ENCODE assay signal across 16 mouse cellular contexts in genomic region chr8:120356067-120356466, GRCm38 (mm10).
DNase-seq lines count a peak whose midpoint lies in the region; ATAC-seq lines count a peak whose summit lies in the region.
"Had no signal": no experiment of that assay in that cellular context is flagged by ENCODE, and none has a peak within 500 bp of the region (broad histone marks: within the 10 kb centered on the region; RNA-seq: fewer than 3 reads in every experiment).

No protein-coding gene starts in this region.

- H3K27ac ChIP-seq in hindbrain, embryonic 11.5 days (ENCODE audit: low read depth, low read length): peak overlapping the region; percentile 67
- no peak overlapping the region for H3K27ac ChIP-seq in hindbrain, embryonic 14.5 days
- H3K27ac ChIP-seq in midbrain, embryonic 11.5 days (ENCODE audit: low read depth, low read length): no peak overlapping the region
- no peak overlapping the region for H3K27ac ChIP-seq in midbrain, embryonic 16.5 days (ENCODE audit: low read length)
- H3K27ac ChIP-seq in hindbrain, embryonic 13.5 days: peak overlapping the region; percentile 76
- H3K27ac ChIP-seq in midbrain, embryonic 13.5 days: peak overlapping the region; percentile 59
- H3K27ac ChIP-seq: forebrain, embryonic 13.5 days; lung, embryonic 15.5 days had no signal

- peaks cover 22% of the 10 kb centered on the region for H3K4me1 ChIP-seq in hindbrain, embryonic 11.5 days (replicated peaks; ENCODE audit: control insufficient read depth, insufficient read depth, low read length)
- peaks cover 26% of the 10 kb centered on the region for H3K4me1 ChIP-seq in hindbrain, embryonic 14.5 days (replicated peaks; ENCODE audit: control insufficient read depth, insufficient read depth, low read length)
- H3K4me1 ChIP-seq in midbrain, embryonic 11.5 days (ENCODE audit: control insufficient read depth, insufficient read depth, low read length): peaks cover 43% of the 10 kb centered on the region
- H3K4me1 ChIP-seq in midbrain, embryonic 16.5 days (ENCODE audit: control insufficient read depth, insufficient read depth, low read length): peaks cover 15% of the 10 kb centered on the region
- H3K4me1 ChIP-seq in hindbrain, embryonic 13.5 days (replicated peaks): peaks cover 91% of the 10 kb centered on the region
- peaks cover 77% of the 10 kb centered on the region for H3K4me1 ChIP-seq in midbrain, embryonic 13.5 days (replicated peaks)

- no peaks in the 10 kb centered on the region for H3K36me3 ChIP-seq in hindbrain, embryonic 11.5 days (ENCODE audit: control insufficient read depth, insufficient read depth, low read length)
- no peaks in the 10 kb centered on the region for H3K36me3 ChIP-seq in hindbrain, embryonic 14.5 days (replicated peaks; ENCODE audit: control insufficient read depth, insufficient read depth)
- H3K36me3 ChIP-seq in midbrain, embryonic 11.5 days (ENCODE audit: control insufficient read depth, insufficient read depth, low read length): no peaks in the 10 kb centered on the region
- H3K36me3 ChIP-seq in midbrain, embryonic 16.5 days (ENCODE audit: control insufficient read depth, insufficient read depth, low read length): no peaks in the 10 kb centered on the region
- H3K36me3 ChIP-seq in hindbrain, embryonic 13.5 days: no peaks in the 10 kb centered on the region
- H3K36me3 ChIP-seq in midbrain, embryonic 13.5 days: no peaks in the 10 kb centered on the region
- H3K36me3 ChIP-seq: G1E; lung, embryonic 15.5 days had no signal

- no peaks in the 10 kb centered on the region for H3K27me3 ChIP-seq in hindbrain, embryonic 11.5 days (ENCODE audit: control insufficient read depth, insufficient read depth, low read length)
- H3K27me3 ChIP-seq in hindbrain, embryonic 14.5 days (ENCODE audit: control insufficient read depth, insufficient read depth, low read length): no peaks in the 10 kb centered on the region
- no peaks in the 10 kb centered on the region for H3K27me3 ChIP-seq in midbrain, embryonic 11.5 days (ENCODE audit: control insufficient read depth, insufficient read depth, low read length)
- H3K27me3 ChIP-seq in midbrain, embryonic 16.5 days (ENCODE audit: control insufficient read depth, insufficient read depth, low read depth, low read length): no peaks in the 10 kb centered on the region
- 0 out of 2 replicates have a peak, but pooled peaks cover 4% of the 10 kb centered on the region for H3K27me3 ChIP-seq in hindbrain, embryonic 13.5 days
- H3K27me3 ChIP-seq in midbrain, embryonic 13.5 days: peaks cover 8% of the 10 kb centered on the region; the same call in 1 of the 2 replicates
- H3K27me3 ChIP-seq: lung, embryonic 15.5 days had no signal

- no peaks in the 10 kb centered on the region for H3K9me3 ChIP-seq in hindbrain, embryonic 11.5 days (ENCODE audit: control insufficient read depth, low read length)
- no peaks in the 10 kb centered on the region for H3K9me3 ChIP-seq in hindbrain, embryonic 14.5 days (ENCODE audit: control insufficient read depth, low read length)
- H3K9me3 ChIP-seq in midbrain, embryonic 11.5 days (ENCODE audit: control insufficient read depth, low read length): no peaks in the 10 kb centered on the region
- no peaks in the 10 kb centered on the region for H3K9me3 ChIP-seq in midbrain, embryonic 16.5 days (replicated peaks; ENCODE audit: control insufficient read depth, low read length, poor library complexity, severe bottlenecking)
- no peaks in the 10 kb centered on the region for H3K9me3 ChIP-seq in hindbrain, embryonic 13.5 days
- no peaks in the 10 kb centered on the region for H3K9me3 ChIP-seq in midbrain, embryonic 13.5 days
- H3K9me3 ChIP-seq: forebrain, embryonic 13.5 days; G1E; lung, embryonic 15.5 days had no signal

- peak; percentile 73 for ATAC-seq in hindbrain, embryonic 11.5 days (ENCODE audit: low FRiP score)
- ATAC-seq in hindbrain, embryonic 14.5 days (ENCODE audit: low FRiP score): no peak
- ATAC-seq in midbrain, embryonic 11.5 days (ENCODE audit: low FRiP score): peak; percentile 54
- ATAC-seq in midbrain, embryonic 16.5 days: no peak
- ATAC-seq in hindbrain, embryonic 13.5 days (ENCODE audit: low FRiP score): 0 out of 2 replicates have a peak, but pooled peaks have one; percentile 33
- peak; percentile 31; the same call in 1 of the 2 replicates for ATAC-seq in midbrain, embryonic 13.5 days
- ATAC-seq: forebrain, embryonic 13.5 days had no signal

- 41% methylated on average over 9 of the region's 9 CpGs for WGBS in hindbrain, embryonic 11.5 days
- WGBS in hindbrain, embryonic 14.5 days: 32% methylated on average over 9 of the region's 9 CpGs
- WGBS in midbrain, embryonic 11.5 days: 74% methylated on average over 9 of the region's 9 CpGs
- 52% methylated on average over 9 of the region's 9 CpGs for WGBS in midbrain, embryonic 16.5 days
- 34% methylated on average over 9 of the region's 9 CpGs for WGBS in hindbrain, embryonic 13.5 days
- 35% methylated on average over 9 of the region's 9 CpGs for WGBS in midbrain, embryonic 13.5 days

- H3K4me2 ChIP-seq in hindbrain, embryonic 11.5 days (replicated peaks; ENCODE audit: low read depth, low read length): no peak overlapping the region
- H3K4me2 ChIP-seq in hindbrain, embryonic 14.5 days (replicated peaks): no peak overlapping the region
- H3K4me2 ChIP-seq in midbrain, embryonic 11.5 days: no peak overlapping the region
- H3K4me2 ChIP-seq in midbrain, embryonic 16.5 days (ENCODE audit: low read length): no peak overlapping the region
- H3K4me2 ChIP-seq in hindbrain, embryonic 13.5 days: no peak overlapping the region
- H3K4me2 ChIP-seq in midbrain, embryonic 13.5 days (replicated peaks): no peak overlapping the region
- H3K4me2 ChIP-seq: forebrain, embryonic 13.5 days; lung, embryonic 15.5 days had no signal

- peak; percentile 68 for DNase-seq in hindbrain, embryonic 11.5 days (ENCODE audit: low spot score)
- DNase-seq in hindbrain, embryonic 14.5 days (ENCODE audit: low spot score): no peak
- no peak for DNase-seq in midbrain, embryonic 11.5 days (ENCODE audit: low spot score, missing footprints)
- no peak for DNase-seq in cerebellum, postnatal 4 days (ENCODE audit: low spot score in 2 of 2)
- no peak for DNase-seq in adrenal gland, postnatal 36 days
- DNase-seq: adrenal gland, adult 8-10 months; cerebellum, adult 9-11 months; layer of hippocampus, adult 9-11 months; right cerebral cortex, postnatal 4 days; thymus, adult 2 months had no signal

- H3K9ac ChIP-seq in hindbrain, embryonic 11.5 days (ENCODE audit: low read depth, low read length): no peak overlapping the region
- H3K9ac ChIP-seq in hindbrain, embryonic 14.5 days: no peak overlapping the region
- H3K9ac ChIP-seq in midbrain, embryonic 11.5 days (ENCODE audit: low read length): no peak overlapping the region
- no peak overlapping the region for H3K9ac ChIP-seq in midbrain, embryonic 16.5 days (ENCODE audit: low read depth, low read length)
- H3K9ac ChIP-seq in hindbrain, embryonic 13.5 days: no peak overlapping the region
- no peak overlapping the region for H3K9ac ChIP-seq in midbrain, embryonic 13.5 days (replicated peaks)
- H3K9ac ChIP-seq: forebrain, embryonic 13.5 days; lung, embryonic 15.5 days had no signal

- no peak overlapping the region for H3K4me3 ChIP-seq in hindbrain, embryonic 11.5 days (ENCODE audit: low read depth, low read length)
- no peak overlapping the region for H3K4me3 ChIP-seq in hindbrain, embryonic 14.5 days (replicated peaks; ENCODE audit: low read length)
- H3K4me3 ChIP-seq in midbrain, embryonic 11.5 days (ENCODE audit: low read depth, low read length): no peak overlapping the region
- no peak overlapping the region for H3K4me3 ChIP-seq in midbrain, embryonic 16.5 days (ENCODE audit: low read depth, low read length)
- H3K4me3 ChIP-seq in hindbrain, embryonic 13.5 days: no peak overlapping the region
- H3K4me3 ChIP-seq in midbrain, embryonic 13.5 days (replicated peaks): no peak overlapping the region
- H3K4me3 ChIP-seq: forebrain, embryonic 13.5 days; lung, embryonic 15.5 days had no signal

Comparison
In these comparisons a context has a peak if more than half of its experiments do, and no peak if none do; other contexts are left out.
1. ATAC-seq: peak in hindbrain, embryonic 11.5 days (single experiment), midbrain, embryonic 11.5 days (single experiment), hindbrain, embryonic 13.5 days (single experiment) and midbrain, embryonic 13.5 days (single experiment); none in hindbrain, embryonic 14.5 days (single experiment) and midbrain, embryonic 16.5 days (single experiment).
2. H3K27ac ChIP-seq: peak in hindbrain, embryonic 11.5 days (single experiment), hindbrain, embryonic 13.5 days (single experiment) and midbrain, embryonic 13.5 days (single experiment); none in hindbrain, embryonic 14.5 days (single experiment), midbrain, embryonic 11.5 days (single experiment) and midbrain, embryonic 16.5 days (single experiment).